Mouse (Mus musculus): ENCODE data around the gene Shank2. TPM values are rescaled to one million over a fixed set of nuclear protein-coding genes. Genes with fewer than 3 reads are reported as not detected.

Shank2 gene
- polyA plus RNA-seq, 1 experiment from 2014 or later: 1.7 TPM

GRCm38 (mm10) chr7:143978741-143979371, 22.9 kb upstream of the Shank2 start:
- Histone ChIP-seq H3K4me2 (ENCODE audit: low read length) (peak overlapping the region; percentile 75), H3K27me3 (replicated peaks; ENCODE audit: control insufficient read depth, insufficient read depth, low read length) (peaks cover 62% of the 10 kb centered on the region), H3K9ac (ENCODE audit: low read length) (peak overlapping the region; percentile 17; the same call in 1 of the 2 replicates), H3K27ac (ENCODE audit: low read depth) (no peak overlapping the region), H3K4me1 (replicated peaks; ENCODE audit: control insufficient read depth, insufficient read depth, low read length) (peaks cover 8% of the 10 kb centered on the region; the same call in 1 of the 2 replicates), H3K4me3 (ENCODE audit: low read depth, low read length) (peak overlapping the region; percentile 35), H3K36me3 (ENCODE audit: control insufficient read depth, insufficient read depth, low read length) (no peaks in the 10 kb centered on the region), H3K9me3 (ENCODE audit: control insufficient read depth, low read length) (no peaks in the 10 kb centered on the region)
- ATAC-seq (replicated peaks; ENCODE audit: low FRiP score, low TSS enrichment, low read depth): peak; percentile 76
- DNase-seq (ENCODE audit: low spot score): peak; percentile 86
- WGBS: under 1% methylated on average over 50 of the region's 50 CpGs

GRCm38 (mm10) chr7:143979986-143980385, 21.7 kb upstream of the Shank2 start:
- H3K27ac ChIP-seq (ENCODE audit: low read depth): no peak overlapping the region
- no peaks in the 10 kb centered on the region for H3K36me3 ChIP-seq (ENCODE audit: control insufficient read depth, insufficient read depth, low read length)
- no peak overlapping the region for H3K9ac ChIP-seq (ENCODE audit: low read length)
- H3K4me1 ChIP-seq (replicated peaks; ENCODE audit: control insufficient read depth, insufficient read depth, low read length): peaks cover 8% of the 10 kb centered on the region; the same call in 1 of the 2 replicates
- no peaks in the 10 kb centered on the region for H3K9me3 ChIP-seq (ENCODE audit: control insufficient read depth, low read length)
- WGBS: 58% methylated on average over 5 of the region's 5 CpGs
- H3K4me2 ChIP-seq (ENCODE audit: low read length): peak overlapping the region; percentile 75; the same call in 1 of the 2 replicates
- ATAC-seq (replicated peaks; ENCODE audit: low FRiP score, low TSS enrichment, low read depth) (no peak), DNase-seq (ENCODE audit: low spot score) (no peak)
- peaks cover 60% of the 10 kb centered on the region for H3K27me3 ChIP-seq (replicated peaks; ENCODE audit: control insufficient read depth, insufficient read depth, low read length)
- H3K4me3 ChIP-seq (ENCODE audit: low read depth, low read length): no peak overlapping the region

DNA sequence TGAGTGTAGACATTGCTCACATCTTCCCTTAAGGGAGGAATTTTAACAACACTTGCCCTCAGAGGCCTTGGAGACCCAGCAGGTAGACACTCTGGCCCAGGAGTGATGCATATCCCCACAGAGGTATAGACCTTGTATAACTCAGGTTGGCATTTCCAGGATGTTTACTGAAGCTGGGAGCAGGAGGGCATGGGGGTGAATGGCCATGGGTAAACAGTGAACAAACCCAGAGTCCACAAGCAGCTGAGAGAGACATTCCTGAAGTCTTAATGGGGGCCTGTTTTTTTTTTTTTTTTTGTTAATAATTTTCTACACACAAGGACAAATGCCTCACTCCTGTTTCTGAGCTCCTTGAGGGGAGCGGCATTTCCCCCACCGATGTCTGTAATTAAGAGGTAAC, 15.4 kb upstream of the Shank2 start:
- H3K9me3 ChIP-seq (ENCODE audit: control insufficient read depth, low read length): no peaks in the 10 kb centered on the region
- H3K27ac ChIP-seq (ENCODE audit: low read depth): no peak overlapping the region
- no peak overlapping the region for H3K4me2 ChIP-seq (ENCODE audit: low read length)
- no peak for ATAC-seq (replicated peaks; ENCODE audit: low FRiP score, low TSS enrichment, low read depth)
- H3K9ac ChIP-seq (ENCODE audit: low read length): no peak overlapping the region
- no peak overlapping the region for H3K4me3 ChIP-seq (ENCODE audit: low read depth, low read length)
- WGBS: 71% methylated on average over 2 of the region's 2 CpGs
- no peaks in the 10 kb centered on the region for H3K36me3 ChIP-seq (ENCODE audit: control insufficient read depth, insufficient read depth, low read length)
- no peaks in the 10 kb centered on the region for H3K4me1 ChIP-seq (replicated peaks; ENCODE audit: control insufficient read depth, insufficient read depth, low read length)
- no peaks in the 10 kb centered on the region for H3K27me3 ChIP-seq (replicated peaks; ENCODE audit: control insufficient read depth, insufficient read depth, low read length)
- no peak for DNase-seq (ENCODE audit: low spot score)

GRCm38 (mm10) chr7:143991160-143991559, 10.6 kb upstream of the Shank2 start:
- no peak for DNase-seq (ENCODE audit: low spot score)
- Histone ChIP-seq H3K36me3 (ENCODE audit: control insufficient read depth, insufficient read depth, low read length) (no peaks in the 10 kb centered on the region), H3K27me3 (replicated peaks; ENCODE audit: control insufficient read depth, insufficient read depth, low read length) (no peaks in the 10 kb centered on the region), H3K9me3 (ENCODE audit: control insufficient read depth, low read length) (no peaks in the 10 kb centered on the region), H3K4me3 (ENCODE audit: low read depth, low read length) (no peak overlapping the region), H3K9ac (ENCODE audit: low read length) (no peak overlapping the region), H3K4me2 (ENCODE audit: low read length) (no peak overlapping the region), H3K4me1 (replicated peaks; ENCODE audit: control insufficient read depth, insufficient read depth, low read length) (no peaks in the 10 kb centered on the region), H3K27ac (ENCODE audit: low read depth) (no peak overlapping the region)
- no peak for ATAC-seq (replicated peaks; ENCODE audit: low FRiP score, low TSS enrichment, low read depth)

GRCm38 (mm10) chr7:143999073-143999472, 2.7 kb upstream of the Shank2 start:
- Histone ChIP-seq H3K9me3 (ENCODE audit: control insufficient read depth, low read length) (peaks cover 6% of the 10 kb centered on the region; the same call in 1 of the 2 replicates), H3K4me2 (ENCODE audit: low read length) (no peak overlapping the region), H3K27ac (ENCODE audit: low read depth) (no peak overlapping the region), H3K4me1 (replicated peaks; ENCODE audit: control insufficient read depth, insufficient read depth, low read length) (no peaks in the 10 kb centered on the region), H3K4me3 (ENCODE audit: low read depth, low read length) (no peak overlapping the region), H3K9ac (ENCODE audit: low read length) (no peak overlapping the region), H3K36me3 (ENCODE audit: control insufficient read depth, insufficient read depth, low read length) (no peaks in the 10 kb centered on the region), H3K27me3 (replicated peaks; ENCODE audit: control insufficient read depth, insufficient read depth, low read length) (no peaks in the 10 kb centered on the region)
- ATAC-seq (replicated peaks; ENCODE audit: low FRiP score, low TSS enrichment, low read depth) (no peak), DNase-seq (ENCODE audit: low spot score) (no peak)
- 69% methylated on average over 3 of the region's 3 CpGs for WGBS

DNA sequence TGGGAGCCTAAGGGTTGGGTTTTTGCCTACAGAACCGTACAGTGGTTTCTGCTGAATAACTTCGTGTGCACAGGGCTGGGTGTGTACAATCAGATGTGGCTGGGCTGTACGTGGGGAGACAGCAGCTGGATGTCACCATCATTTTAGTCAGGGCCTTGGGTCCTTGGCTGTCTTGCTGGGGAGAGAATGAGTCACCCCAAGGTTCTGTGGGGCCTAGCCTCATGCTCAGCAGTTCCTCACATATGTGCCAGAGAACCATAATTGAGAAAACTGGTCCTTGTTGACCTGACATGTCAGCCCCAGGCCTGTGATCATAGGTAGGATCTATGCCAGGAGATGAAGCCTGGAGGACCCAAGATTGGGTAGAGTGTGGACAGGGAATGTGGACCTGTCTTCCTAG, 1.7 kb downstream of the Shank2 start:
- no peak overlapping the region for H3K27ac ChIP-seq (ENCODE audit: low read depth)
- no peak overlapping the region for H3K9ac ChIP-seq (ENCODE audit: low read length)
- DNase-seq (ENCODE audit: low spot score) (no peak), ATAC-seq (replicated peaks; ENCODE audit: low FRiP score, low TSS enrichment, low read depth) (no peak)
- no peaks in the 10 kb centered on the region for H3K4me1 ChIP-seq (replicated peaks; ENCODE audit: control insufficient read depth, insufficient read depth, low read length)
- H3K4me3 ChIP-seq (ENCODE audit: low read depth, low read length): no peak overlapping the region
- WGBS: 86% methylated on average over 3 of the region's 3 CpGs
- no peaks in the 10 kb centered on the region for H3K27me3 ChIP-seq (replicated peaks; ENCODE audit: control insufficient read depth, insufficient read depth, low read length)
- H3K4me2 ChIP-seq (ENCODE audit: low read length): no peak overlapping the region
- H3K9me3 ChIP-seq (ENCODE audit: control insufficient read depth, low read length): no peaks in the 10 kb centered on the region; the same call in 1 of the 2 replicates
- H3K36me3 ChIP-seq (ENCODE audit: control insufficient read depth, insufficient read depth, low read length): no peaks in the 10 kb centered on the region

GRCm38 (mm10) chr7:144008079-144008478, 6.4 kb downstream of the Shank2 start:
- no peak overlapping the region for H3K27ac ChIP-seq (ENCODE audit: low read depth)
- H3K4me1 ChIP-seq (replicated peaks; ENCODE audit: control insufficient read depth, insufficient read depth, low read length): no peaks in the 10 kb centered on the region
- no peak overlapping the region for H3K9ac ChIP-seq (ENCODE audit: low read length)
- H3K4me2 ChIP-seq (ENCODE audit: low read length): no peak overlapping the region
- DNase-seq (ENCODE audit: low spot score) (no peak), ATAC-seq (replicated peaks; ENCODE audit: low FRiP score, low TSS enrichment, low read depth) (no peak)
- no peaks in the 10 kb centered on the region for H3K9me3 ChIP-seq (ENCODE audit: control insufficient read depth, low read length)
- no peak overlapping the region for H3K4me3 ChIP-seq (ENCODE audit: low read depth, low read length)
- no peaks in the 10 kb centered on the region for H3K36me3 ChIP-seq (ENCODE audit: control insufficient read depth, insufficient read depth, low read length)
- H3K27me3 ChIP-seq (replicated peaks; ENCODE audit: control insufficient read depth, insufficient read depth, low read length): no peaks in the 10 kb centered on the region
- 82% methylated on average over 4 of the region's 4 CpGs for WGBS

GRCm38 (mm10) chr7:144008985-144009384, 7.3 kb downstream of the Shank2 start:
- 75% methylated on average over 4 of the region's 4 CpGs for WGBS
- Histone ChIP-seq H3K9ac (ENCODE audit: low read length) (no peak overlapping the region), H3K36me3 (ENCODE audit: control insufficient read depth, insufficient read depth, low read length) (no peaks in the 10 kb centered on the region), H3K27ac (ENCODE audit: low read depth) (no peak overlapping the region), H3K4me2 (ENCODE audit: low read length) (no peak overlapping the region), H3K9me3 (ENCODE audit: control insufficient read depth, low read length) (no peaks in the 10 kb centered on the region), H3K27me3 (replicated peaks; ENCODE audit: control insufficient read depth, insufficient read depth, low read length) (no peaks in the 10 kb centered on the region), H3K4me1 (replicated peaks; ENCODE audit: control insufficient read depth, insufficient read depth, low read length) (no peaks in the 10 kb centered on the region), H3K4me3 (ENCODE audit: low read depth, low read length) (no peak overlapping the region)
- DNase-seq (ENCODE audit: low spot score) (no peak), ATAC-seq (replicated peaks; ENCODE audit: low FRiP score, low TSS enrichment, low read depth) (0 out of 2 replicates have a peak, but pooled peaks have one; percentile 72)

DNA sequence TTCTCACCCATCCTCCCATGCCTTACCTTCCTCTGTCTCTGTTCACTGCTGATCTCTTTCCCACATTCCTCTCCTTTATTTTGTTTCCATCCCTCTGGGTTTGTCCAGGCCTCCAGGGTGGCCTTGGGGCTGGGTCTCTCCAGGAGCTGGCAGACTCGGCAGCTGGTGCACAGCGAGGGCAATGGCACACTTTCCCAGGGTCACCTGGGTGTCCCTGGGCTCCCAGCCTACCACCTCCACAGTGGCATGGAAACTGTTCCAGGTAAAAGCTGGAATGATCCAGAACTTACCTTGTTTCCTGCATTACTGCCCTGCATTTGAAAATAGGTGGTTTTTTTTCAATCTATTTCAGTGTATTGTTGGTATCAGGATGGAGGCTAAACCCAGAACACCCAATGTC, 12.8 kb downstream of the Shank2 start:
- H3K9me3 ChIP-seq (ENCODE audit: control insufficient read depth, low read length): no peaks in the 10 kb centered on the region
- 76% methylated on average over 2 of the region's 2 CpGs for WGBS

More for the DNA sequence above, 12.8 kb downstream of the Shank2 start:
- Histone ChIP-seq H3K27me3 (replicated peaks; ENCODE audit: control insufficient read depth, insufficient read depth, low read length) (no peaks in the 10 kb centered on the region), H3K27ac (ENCODE audit: low read depth) (no peak overlapping the region), H3K4me2 (ENCODE audit: low read length) (no peak overlapping the region), H3K4me3 (ENCODE audit: low read depth, low read length) (no peak overlapping the region), H3K4me1 (replicated peaks; ENCODE audit: control insufficient read depth, insufficient read depth, low read length) (no peaks in the 10 kb centered on the region), H3K9ac (ENCODE audit: low read length) (no peak overlapping the region), H3K36me3 (ENCODE audit: control insufficient read depth, insufficient read depth, low read length) (no peaks in the 10 kb centered on the region)
- ATAC-seq (replicated peaks; ENCODE audit: low FRiP score, low TSS enrichment, low read depth): no peak
- no peak for DNase-seq (ENCODE audit: low spot score)

Measured in intestine, embryonic 14.5 days (tissue).